Mouse (Mus musculus): ENCODE data around the gene Rbx1.

DNA sequence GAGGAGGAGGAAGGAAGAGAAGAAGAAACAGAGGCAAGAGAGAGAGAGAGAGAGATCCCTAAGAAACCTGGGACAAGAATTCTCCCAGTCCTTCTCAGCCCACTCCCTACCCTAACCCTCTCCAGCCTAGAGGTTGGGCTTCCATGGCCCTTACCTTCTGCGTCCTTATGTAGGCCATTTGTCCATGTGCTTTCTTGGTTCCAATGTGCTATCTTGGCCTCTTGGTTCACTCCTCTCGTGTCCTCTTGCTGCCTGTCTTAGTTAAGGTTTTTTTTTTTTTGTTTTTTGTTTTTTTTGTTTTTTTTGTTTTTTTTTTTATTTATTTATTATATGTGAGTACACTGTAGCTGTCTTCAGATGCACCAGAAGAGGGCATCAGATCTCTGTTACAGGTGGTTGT, 16.9 kb downstream of the Rbx1 start:
- TF ChIP-seq CTCF (IDR thresholded peaks at IDR 0.05; ENCODE audit: extremely low read depth, insufficient read depth, insufficient read length, insufficient replicate concordance), result no peak
- no peak for TF ChIP-seq POLR2A (IDR thresholded peaks at IDR 0.05; ENCODE audit: low read depth, low read length)
